Mouse (Mus musculus): ENCODE measurements around the gene Hpcal1.

Hpcal1 gene

DNA sequence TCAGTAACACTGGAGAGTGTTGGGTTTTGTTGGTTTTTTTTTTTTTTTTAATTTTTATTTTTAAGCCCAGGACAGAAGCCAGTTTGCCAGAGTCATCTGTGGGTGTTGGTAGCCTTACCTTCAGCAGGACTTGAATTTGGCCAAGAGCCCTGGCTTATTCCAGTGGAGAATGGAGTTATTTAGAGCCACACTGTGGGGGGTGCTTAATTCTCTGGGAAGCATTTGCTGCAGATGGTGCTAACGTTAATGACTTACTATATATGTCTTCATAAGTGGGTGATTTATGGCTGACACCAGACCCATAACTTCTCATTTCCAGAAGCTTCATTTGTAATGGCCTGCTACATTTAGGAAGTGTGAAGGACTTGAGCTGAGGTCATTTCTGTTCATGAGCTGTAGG is 21.9 kb downstream of the Hpcal1 start:
- in situ Hi-C loops (cut with MboI) = no loop called here

- in situ Hi-C loops (cut with MboI) = no loop called here
Observed at GRCm38 (mm10) chr12:17715720-17716478, 25.2 kb downstream of the Hpcal1 start.

GRCm38 (mm10) chr12:17717257-17717656 is 26.6 kb downstream of the Hpcal1 start:
- in situ Hi-C loops (cut with MboI) = no loop called here

DNA sequence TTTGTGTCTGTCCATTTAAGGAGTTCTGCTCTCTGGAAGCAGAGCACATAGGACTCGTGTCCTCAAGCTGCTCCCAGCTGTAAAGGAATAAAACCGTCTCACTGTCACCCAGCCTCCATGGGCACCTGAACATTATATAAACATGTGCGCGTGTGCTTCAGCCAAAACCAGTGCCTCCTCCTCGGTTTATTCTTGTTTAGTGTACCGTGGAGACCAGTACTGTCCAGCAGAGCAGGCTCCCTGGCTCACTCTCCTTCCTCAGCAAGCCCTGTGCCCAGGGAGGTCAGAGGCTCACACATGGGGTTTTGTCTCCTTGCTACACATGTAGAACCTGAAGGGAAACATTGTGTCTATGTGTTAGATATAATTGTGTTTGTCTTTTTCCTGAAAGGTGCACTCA is 27.5 kb downstream of the Hpcal1 start:
- in situ Hi-C loops (cut with MboI) = no loop called here

- in situ Hi-C loops (cut with MboI) = no loop called here
Observed at GRCm38 (mm10) chr12:17721058-17721457, 30.4 kb downstream of the Hpcal1 start.

DNA sequence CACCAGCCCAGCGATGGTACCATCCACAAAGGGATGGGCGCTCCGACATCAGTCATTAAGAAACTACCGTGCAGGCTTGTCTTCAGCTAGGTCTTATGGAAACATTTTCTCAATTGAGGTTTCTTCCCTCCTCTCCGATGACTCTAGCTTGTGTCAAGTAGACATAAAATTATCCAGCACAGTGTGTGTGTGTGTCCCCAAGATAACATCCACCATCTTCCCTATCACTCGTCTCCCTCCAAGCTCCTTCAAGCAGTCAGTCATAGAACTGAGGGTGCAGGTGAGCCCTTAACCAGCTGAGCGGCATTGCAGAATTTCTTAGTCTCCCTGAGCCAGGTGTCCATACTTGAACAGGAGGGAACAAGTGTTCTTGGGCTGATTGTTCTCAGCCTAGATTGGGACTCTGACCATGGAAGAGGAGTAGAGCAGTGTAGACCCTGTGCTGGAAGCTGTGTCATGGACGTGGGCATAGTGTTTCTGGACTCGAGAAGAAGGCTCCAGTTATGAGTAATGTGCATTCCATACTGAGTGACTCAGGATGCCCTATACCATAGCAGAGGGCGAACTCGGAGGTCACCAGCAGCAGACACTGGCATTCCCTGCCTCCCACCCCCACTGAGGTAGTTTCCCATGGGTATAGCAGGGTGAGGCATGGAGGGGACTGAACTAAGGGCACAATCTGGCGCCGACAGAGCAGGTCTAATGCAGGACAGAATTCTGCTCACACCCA is 32.0 kb downstream of the Hpcal1 start:
- in situ Hi-C loops (cut with MboI) = no loop called here

- in situ Hi-C loops (cut with MboI) = no loop called here
Observed at GRCm38 (mm10) chr12:17723182-17723570, 32.5 kb downstream of the Hpcal1 start.

DNA sequence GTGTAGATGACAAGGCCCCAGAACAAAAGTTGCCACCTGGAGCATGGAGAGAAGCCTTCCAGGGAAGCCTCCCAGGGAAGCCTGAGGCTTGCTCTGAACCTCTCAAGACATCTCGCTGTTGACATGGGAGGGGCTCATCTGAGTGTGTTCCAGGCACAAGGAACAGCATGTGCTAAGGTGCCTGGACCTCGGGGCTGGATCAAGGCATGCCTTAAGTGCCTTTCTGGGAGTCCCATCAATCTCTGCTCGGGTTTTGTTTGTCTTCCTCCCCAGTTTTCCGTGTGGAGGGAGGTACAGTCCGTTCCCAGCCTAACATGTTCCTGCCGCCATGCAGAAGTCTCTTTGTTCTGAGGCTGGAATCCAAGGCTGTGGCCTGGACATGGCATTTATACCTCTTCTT is 33.3 kb downstream of the Hpcal1 start:
- in situ Hi-C loops (cut with MboI) = no loop called here

GRCm38 (mm10) chr12:17724412-17725090 is 33.9 kb downstream of the Hpcal1 start:
- in situ Hi-C loops (cut with MboI) = no loop called here

GRCm38 (mm10) chr12:17725592-17725991 is 34.9 kb downstream of the Hpcal1 start:
- in situ Hi-C loops (cut with MboI) = no loop called here

GRCm38 (mm10) chr12:17726576-17727320 is 36.1 kb downstream of the Hpcal1 start:
- in situ Hi-C loops (cut with MboI) = no loop called here

DNA sequence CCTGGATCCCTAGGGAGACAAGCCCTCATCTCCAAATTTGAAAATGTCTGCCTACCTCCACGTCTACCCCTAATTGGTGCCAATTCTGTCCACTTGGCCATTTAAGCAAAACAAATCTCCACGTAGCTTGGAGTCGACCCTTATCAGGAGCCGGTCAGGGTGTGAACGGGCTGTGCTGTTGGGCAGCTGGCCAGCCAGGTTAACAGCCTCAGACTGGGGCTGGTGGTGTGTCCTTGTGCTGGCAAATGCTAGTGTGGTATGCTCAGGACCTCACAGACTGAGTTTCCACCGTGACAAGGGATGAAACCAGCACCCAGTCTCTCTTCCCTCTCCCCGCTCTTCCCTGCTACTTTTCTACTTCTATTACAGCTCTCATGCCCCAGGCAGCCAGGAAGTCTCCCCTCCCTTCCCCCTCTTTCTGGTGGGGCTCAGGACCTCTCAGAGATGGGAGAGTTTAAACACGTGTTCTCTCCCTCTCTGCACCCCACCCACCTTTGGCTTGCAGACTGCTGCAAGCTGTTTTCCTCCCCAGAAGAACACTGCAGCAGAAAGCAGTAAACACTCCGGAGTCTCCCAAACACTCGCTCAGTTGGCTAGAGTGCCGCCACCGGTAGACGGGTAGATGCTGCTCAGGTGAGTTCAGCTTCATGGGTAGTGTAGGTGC is 37.2 kb downstream of the Hpcal1 start:
- in situ Hi-C loops (cut with MboI) = no loop called here

DNA sequence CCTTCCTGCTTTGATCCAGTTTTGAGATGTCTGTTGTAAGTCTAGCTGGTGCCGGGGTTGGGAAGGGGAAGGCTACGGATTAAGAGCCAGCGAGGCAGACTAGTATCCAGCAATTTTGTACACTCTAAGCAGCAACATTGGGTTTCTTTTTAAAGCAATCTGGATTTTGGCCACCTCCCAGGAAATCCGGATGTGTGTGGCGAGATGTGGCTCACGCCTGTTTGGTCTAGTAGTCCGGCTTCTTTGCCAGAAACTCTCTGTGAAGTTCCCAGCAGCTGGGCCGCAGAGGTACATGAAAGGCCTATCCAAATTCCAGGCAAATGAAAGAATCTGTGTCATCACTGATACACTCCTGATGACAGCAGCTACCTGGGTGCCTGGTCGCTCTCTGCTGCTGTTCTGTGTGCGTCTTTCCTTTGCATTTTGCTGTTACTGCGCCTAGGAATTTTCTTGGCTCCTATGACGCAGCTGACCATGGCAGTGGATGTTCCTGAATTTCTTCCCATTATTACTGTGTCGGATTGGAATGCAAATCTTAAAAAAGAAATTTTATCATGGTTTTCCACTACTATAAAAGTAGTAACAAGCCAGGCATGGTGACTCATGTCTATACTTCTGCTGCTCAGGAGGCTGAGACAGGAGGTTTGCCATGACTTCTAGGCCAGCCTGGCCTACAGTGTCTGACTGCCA is 38.7 kb downstream of the Hpcal1 start:
- in situ Hi-C loops (cut with MboI) = no loop called here

DNA sequence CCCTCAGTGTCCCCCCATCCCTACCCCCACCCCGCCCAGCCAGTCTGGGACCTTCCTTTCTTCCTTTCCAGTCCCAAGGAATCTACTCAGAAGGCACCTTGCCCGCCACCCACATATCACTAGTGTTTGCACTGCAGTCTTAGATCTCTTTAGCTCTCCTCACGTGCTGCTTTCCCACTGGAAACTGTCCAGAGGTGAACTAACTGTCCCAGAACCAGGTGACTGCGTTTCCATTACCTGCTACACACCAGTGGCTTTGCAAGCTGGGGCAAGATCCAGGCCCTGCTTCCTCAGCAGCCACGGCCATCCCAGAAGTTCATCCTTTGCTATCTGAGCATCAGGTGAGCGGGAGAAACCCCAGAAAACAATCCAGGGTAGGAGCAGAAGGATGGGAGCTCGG is 41.4 kb downstream of the Hpcal1 start:
- in situ Hi-C loops (cut with MboI) = no loop called here

DNA sequence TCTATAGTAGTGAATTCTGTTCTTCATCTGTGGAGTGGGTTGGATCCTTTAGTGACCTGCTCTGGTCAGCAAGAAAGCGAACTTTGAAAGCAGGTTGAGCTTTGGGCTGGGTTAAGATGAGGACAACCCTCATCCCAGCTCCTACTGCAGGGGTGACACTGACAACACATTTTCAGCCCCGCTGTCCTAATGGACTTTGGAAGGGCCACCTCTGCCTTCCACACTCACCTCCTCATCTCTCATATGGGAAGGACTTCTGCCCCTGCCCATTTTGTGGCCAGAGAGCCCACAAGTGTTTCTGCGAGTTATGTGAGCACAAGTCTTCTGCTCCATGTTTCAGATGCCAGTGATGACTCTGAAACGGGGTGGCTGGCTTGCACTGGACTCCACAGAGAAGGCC is 41.9 kb downstream of the Hpcal1 start:
- in situ Hi-C loops (cut with MboI) = no loop called here

DNA sequence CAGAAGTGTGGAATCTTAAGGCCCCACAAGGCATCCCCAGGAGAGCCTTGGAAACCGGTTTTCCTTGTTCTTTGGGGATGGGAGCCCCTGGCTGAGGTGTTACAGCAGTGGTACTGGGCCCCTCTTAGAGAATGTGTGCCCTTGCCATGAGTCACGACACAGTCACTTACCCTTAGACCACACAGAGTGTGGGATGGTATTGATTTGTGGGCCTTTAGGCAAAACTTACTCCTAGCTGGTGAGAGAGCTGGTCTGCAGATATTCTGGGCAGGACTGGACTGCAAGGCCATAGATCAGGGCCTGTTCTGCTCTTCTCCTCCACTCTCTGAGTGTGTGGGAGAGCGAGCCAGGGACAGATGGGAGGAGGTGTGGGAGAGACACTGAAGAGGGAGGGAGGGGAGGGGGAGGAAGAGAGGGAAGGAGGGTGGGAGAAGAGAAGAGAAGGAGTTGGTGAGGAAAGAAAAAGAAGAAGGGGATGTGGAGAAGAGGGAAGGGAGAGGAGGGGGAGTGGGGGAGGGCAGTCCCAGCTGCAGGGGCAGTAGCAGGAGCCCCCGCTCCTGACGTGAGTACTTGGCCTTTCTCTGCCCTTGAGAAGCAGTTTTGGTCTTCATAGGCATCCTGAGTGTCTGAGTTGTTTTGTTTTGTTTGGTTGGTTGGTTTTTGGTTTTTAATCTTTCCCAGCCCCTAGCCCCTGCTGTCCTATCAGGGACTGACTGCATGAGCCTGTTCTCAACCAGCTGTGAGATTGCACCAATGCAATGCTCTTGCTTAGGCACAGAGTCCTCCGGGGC is 42.7 kb downstream of the Hpcal1 start:
- in situ Hi-C loops (cut with MboI) = no loop called here

DNA sequence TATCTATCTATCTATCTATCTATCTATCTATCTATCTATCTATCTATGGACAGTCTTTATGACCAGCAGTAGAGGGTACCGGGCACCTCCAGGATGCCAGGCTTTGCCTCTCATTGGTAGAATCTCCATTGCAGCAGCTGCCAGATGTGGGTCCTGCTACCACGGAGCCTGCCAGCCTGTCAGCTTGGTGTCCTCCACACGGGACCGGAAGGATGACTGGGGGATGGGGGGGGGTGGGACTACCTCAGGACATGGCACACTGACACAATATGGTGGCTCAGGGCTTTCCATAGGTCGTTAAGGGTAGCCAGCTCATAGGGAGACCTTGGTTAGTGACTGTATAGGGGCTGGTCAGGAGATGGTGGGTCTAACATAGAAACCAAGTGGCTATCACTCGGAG is 45.7 kb downstream of the Hpcal1 start:
- in situ Hi-C loops (cut with MboI) = no loop called here

DNA sequence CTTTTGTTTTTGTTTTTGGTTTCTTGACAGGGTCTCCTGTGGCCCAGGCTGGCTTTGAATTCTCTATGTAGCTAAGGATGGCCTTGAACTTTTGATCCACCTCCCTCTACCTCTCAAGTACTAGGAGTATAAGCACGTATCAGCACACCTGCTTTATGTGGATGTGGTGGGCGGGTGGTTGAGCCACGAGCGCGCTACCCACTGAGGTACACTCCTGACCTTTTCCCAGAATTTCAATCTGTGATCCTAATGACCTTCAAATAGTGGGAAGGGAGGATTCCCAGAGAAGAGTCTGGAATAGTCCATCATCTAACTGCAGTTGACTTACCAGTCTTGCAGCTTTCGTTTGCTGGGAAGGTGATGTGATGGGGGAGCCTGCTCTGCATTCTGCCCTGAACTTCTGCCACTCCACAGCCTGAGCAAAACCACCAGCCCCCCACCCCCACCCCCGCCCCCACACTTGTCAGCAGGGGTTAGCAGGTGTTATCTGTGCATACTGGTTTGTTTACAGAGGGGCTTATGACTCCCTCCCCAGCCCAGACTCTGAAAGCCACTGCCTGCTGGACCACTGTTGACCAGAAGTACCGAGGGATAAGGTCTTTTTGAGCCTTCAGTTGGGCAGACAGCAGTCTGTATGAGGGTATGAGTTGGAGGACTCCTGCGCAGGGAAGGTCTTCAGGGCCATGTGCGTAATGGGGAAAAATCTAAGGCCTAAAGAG is 46.4 kb downstream of the Hpcal1 start:
- in situ Hi-C loops (cut with MboI) = no loop called here

GRCm38 (mm10) chr12:17737808-17738207 is 47.2 kb downstream of the Hpcal1 start:
- in situ Hi-C loops (cut with MboI) = no loop called here

DNA sequence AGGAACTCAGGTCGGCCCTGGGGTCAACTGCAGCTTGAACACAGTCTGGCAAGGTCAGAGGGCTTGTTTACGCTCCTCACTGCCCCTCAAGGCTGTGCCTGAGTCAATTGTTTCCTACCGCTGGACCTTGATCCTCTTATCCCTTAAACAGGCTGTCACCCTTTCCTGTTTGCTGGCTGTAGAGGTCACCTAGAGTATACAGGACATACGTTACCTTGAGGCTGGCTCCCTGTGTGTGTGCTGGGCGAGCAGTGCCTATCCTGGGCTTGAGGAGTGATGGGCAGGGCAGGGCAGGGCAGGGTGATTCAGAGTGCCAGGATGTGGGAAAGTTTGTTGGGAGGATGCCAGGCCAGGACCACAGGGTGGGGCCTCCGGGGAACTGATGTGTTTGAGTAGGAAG is 47.8 kb downstream of the Hpcal1 start:
- in situ Hi-C loops (cut with MboI) = no loop called here
